Mouse (Mus musculus) ovary, adult 10 weeks (tissue): ENCODE data around the gene Opn5. TPM values are rescaled to one million over a fixed set of nuclear protein-coding genes. Genes with fewer than 3 reads are reported as not detected.

ENCODE experiments used
- polyA plus RNA-seq: library from polyadenylated mRNA; stranded (reverse); fragments of 350-450 nt; fragmentation: Illumina TruSeq; extraction: RNeasy Lipid Tissue Mini Kit (QIAGEN cat#74804); gene quantifications from one replicate; pipeline ENCODE4 v1.2.3, GENCODE M21; 2014

The Opn5 gene
- polyA plus RNA-seq = not detected

DNA sequence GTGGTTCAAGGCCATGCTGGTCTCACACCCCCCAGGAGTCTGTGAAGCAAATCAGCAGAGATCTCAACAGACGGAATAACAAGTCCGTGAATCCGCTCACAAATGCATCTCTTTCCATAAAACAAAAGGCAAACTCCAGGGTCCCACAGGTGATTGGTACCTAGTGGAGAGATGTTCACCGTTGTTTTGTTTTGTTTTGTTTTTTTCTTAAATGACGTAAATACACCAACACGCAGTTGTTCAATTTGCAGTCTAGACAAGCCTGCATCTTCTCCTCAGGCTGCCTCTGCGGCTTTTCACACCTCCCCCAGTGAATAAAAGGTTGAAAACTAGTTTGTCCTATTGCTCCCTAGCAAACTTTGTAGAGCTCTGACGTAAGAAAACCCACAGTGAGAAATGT, at the start of gene Opn5:
Opn5 (minus strand) TSS at position 101 of the 400 bp plus-strand sequence.

Other genes with a start within 250 kb of the Opn5 start
- gene Adgrf4, start 80.9 kb upstream of the Opn5 start, polyA plus RNA-seq = not detected
- not detected for gene Adgrf2, start 130.8 kb upstream of the Opn5 start, polyA plus RNA-seq